Mouse (Mus musculus) inflammation-experienced regulatory T-cells, adult 16 weeks (primary cell): ENCODE results near the gene Gm29289. TPM values are rescaled to one million over a fixed set of nuclear protein-coding genes. Genes with fewer than 3 reads are reported as not detected.

Experiments used
- polyA plus RNA-seq: library from polyadenylated mRNA; unstranded; fragments of 100-300 nt; shearing (Covaris generic); gene quantifications from one replicate; pipeline ENCODE4 v1.2.1, GENCODE M21; 2017

The Gm29289 gene
- polyA plus RNA-seq, result not detected

GRCm38 (mm10) chrY:2932282-2932681 is at the start of gene Gm29289:
Gene Gm29289, plus strand, starts transcription at chrY:2932582.

DNA sequence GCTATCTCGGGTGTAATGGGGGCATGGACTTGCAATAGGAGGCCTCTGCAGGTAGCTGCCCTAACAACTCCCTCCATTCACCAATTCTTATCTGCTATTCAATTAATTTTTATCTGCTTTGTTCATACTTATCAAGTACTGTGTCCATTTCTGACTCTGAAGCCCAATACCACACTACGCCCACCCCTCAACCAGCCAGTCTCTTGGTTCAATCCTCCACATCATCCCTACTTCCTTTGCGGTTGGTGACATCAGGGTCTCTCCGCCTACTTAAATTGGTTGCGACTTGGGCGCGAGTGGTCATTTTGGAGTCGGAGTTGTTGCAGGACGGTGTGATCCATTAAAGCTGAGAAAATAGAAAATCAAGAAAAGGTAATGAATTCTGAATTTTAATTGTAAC is 31.7 kb upstream of the Gm29289 start, which contains the start of gene Gm10352:
Gm10352 (plus strand) TSS at position 301 of the 400 bp plus-strand sequence.

Other genes starting within 250 kb of the Gm29289 start
- not detected for gene H2al2b, start 211.9 kb upstream of the Gm29289 start, polyA plus RNA-seq
- gene Gm4064, start 136.4 kb upstream of the Gm29289 start, polyA plus RNA-seq, result not detected
- not detected for gene Rbmy, start 101.9 kb upstream of the Gm29289 start, polyA plus RNA-seq
- gene Gm10256, start 101.9 kb upstream of the Gm29289 start, polyA plus RNA-seq, result not detected
- gene Gm10352, start 31.6 kb upstream of the Gm29289 start, polyA plus RNA-seq, result not detected